Mouse (Mus musculus): ENCODE results near the gene Secisbp2l. TPM values are rescaled to one million over a fixed set of nuclear protein-coding genes. Genes with fewer than 3 reads are reported as not detected.
A peak's percentile ranks its signal among the peaks of the same experiment; 100 is the strongest.

Gene Secisbp2l
- polyA plus RNA-seq, 1 experiment from 2014 or later = 16.2 TPM

GRCm38 (mm10) chr2:125778380-125778779, 4.3 kb downstream of the Secisbp2l start:
- H3K36me3 ChIP-seq = peaks cover 21% of the 10 kb centered on the region
- H3K9me3 ChIP-seq (replicated peaks) = no peaks in the 10 kb centered on the region
- no peak overlapping the region for H3K27ac ChIP-seq
- 88% methylated on average over 12 of the region's 12 CpGs for WGBS
- DNase-seq (ENCODE audit: low spot score) = no peak
- no peak overlapping the region for H3K4me3 ChIP-seq
- H3K4me1 ChIP-seq = peaks cover 21% of the 10 kb centered on the region
- no peaks in the 10 kb centered on the region for H3K27me3 ChIP-seq (ENCODE audit: low read depth, poor library complexity, severe bottlenecking)

GRCm38 (mm10) chr2:125777018-125777417, 5.7 kb downstream of the Secisbp2l start:
- Histone ChIP-seq H3K36me3 (peaks cover 26% of the 10 kb centered on the region), H3K27me3 (ENCODE audit: low read depth, poor library complexity, severe bottlenecking) (no peaks in the 10 kb centered on the region), H3K9me3 (replicated peaks) (no peaks in the 10 kb centered on the region), H3K4me1 (peaks cover 14% of the 10 kb centered on the region), H3K4me3 (no peak overlapping the region), H3K27ac (no peak overlapping the region)
- no peak for DNase-seq (ENCODE audit: low spot score)
- 97% methylated on average over 3 of the region's 3 CpGs for WGBS

DNA sequence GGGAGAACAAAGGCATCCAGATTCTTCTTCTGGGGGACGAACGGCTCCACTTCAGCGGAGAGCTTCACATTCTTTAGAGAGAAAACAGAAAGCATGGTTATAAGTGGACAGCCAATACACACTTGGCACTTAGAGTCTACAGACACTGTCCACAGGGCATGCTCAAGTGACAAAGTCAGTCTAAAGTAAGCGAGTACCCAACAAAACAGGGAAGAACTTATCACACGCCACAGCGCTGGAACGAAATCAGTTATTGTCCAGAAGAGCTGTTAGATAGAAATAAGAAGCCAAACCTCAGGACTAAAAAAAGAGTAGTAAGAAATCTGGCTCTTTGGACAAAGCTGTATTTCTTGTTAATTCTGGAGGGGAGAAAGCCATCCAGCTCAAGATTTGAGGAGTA, 7.0 kb downstream of the Secisbp2l start:
- H3K27me3 ChIP-seq (ENCODE audit: low read depth, poor library complexity, severe bottlenecking) = no peaks in the 10 kb centered on the region
- peaks cover 38% of the 10 kb centered on the region for H3K36me3 ChIP-seq
- H3K4me3 ChIP-seq = no peak overlapping the region
- H3K27ac ChIP-seq = no peak overlapping the region
- WGBS = 91% methylated on average over 7 of the region's 7 CpGs
- H3K9me3 ChIP-seq (replicated peaks) = no peaks in the 10 kb centered on the region
- no peak for DNase-seq (ENCODE audit: low spot score)
- 0 out of 2 replicates have a peak, but pooled peaks cover 3% of the 10 kb centered on the region for H3K4me1 ChIP-seq

- Histone ChIP-seq H3K27me3 (ENCODE audit: low read depth, poor library complexity, severe bottlenecking) (no peaks in the 10 kb centered on the region), H3K36me3 (peaks cover 45% of the 10 kb centered on the region), H3K27ac (no peak overlapping the region), H3K9me3 (replicated peaks) (no peaks in the 10 kb centered on the region), H3K4me3 (no peak overlapping the region), H3K4me1 (no peaks in the 10 kb centered on the region)
- no peak for DNase-seq (ENCODE audit: low spot score)
- 94% methylated on average over 4 of the region's 4 CpGs for WGBS
These were observed 7.8 kb downstream of the Secisbp2l start for GRCm38 (mm10) chr2:125774846-125775245.

DNA sequence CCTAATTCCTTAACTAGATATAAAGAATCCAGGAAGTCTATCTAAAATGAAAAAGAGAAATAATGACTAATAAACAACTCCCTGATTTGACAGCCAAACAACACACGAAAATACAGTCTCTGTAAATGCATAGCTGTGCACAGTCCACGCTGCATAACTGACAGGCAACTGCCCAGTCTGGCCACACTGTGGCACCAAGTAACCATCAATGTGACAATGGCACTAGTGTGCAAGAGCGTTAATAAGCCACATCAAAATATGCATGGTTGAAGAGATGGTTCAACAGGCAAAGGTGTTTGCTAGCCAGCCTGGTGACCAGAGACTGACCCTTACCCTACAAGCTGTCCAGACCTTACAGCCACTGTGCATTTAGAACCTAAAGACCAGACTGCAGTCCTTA, 17.6 kb downstream of the Secisbp2l start:
- Histone ChIP-seq H3K36me3 (peaks cover 88% of the 10 kb centered on the region), H3K27me3 (ENCODE audit: low read depth, poor library complexity, severe bottlenecking) (no peaks in the 10 kb centered on the region), H3K27ac (no peak overlapping the region), H3K9me3 (replicated peaks) (no peaks in the 10 kb centered on the region), H3K4me1 (no peaks in the 10 kb centered on the region), H3K4me3 (no peak overlapping the region)
- no peak for DNase-seq (ENCODE audit: low spot score)
- 89% methylated on average over 3 of the region's 3 CpGs for WGBS

DNA sequence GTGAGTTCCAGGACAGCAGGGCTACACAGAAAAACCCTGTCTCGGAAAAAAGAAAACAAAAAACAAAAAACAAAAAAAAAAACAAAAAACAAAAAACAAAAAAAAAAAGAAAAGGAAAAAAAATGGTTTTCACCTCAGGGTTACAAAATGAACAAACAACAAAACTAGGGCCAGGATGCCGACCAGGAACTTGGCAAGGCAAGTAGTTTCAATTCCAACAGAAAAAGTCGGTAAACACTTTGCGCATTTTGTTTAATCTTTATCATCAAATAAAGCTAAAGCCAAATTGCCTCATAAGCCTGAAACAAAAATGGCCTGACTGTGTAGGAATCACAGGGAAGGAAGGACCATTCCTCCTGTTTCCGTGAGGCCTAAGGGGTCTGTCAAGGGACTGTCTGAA, 18.1 kb downstream of the Secisbp2l start:
- H3K27ac ChIP-seq = no peak overlapping the region
- H3K27me3 ChIP-seq (ENCODE audit: low read depth, poor library complexity, severe bottlenecking) = no peaks in the 10 kb centered on the region
- H3K9me3 ChIP-seq (replicated peaks) = no peaks in the 10 kb centered on the region
- no peak for DNase-seq (ENCODE audit: low spot score)
- peaks cover 88% of the 10 kb centered on the region for H3K36me3 ChIP-seq
- H3K4me3 ChIP-seq = no peak overlapping the region
- H3K4me1 ChIP-seq = no peaks in the 10 kb centered on the region
- whole genome bisulfite sequencing = 95% methylated on average over 5 of the region's 5 CpGs

- WGBS = 97% methylated on average over 2 of the region's 2 CpGs
- no peak overlapping the region for H3K4me3 ChIP-seq
- peaks cover 95% of the 10 kb centered on the region for H3K36me3 ChIP-seq
- no peak overlapping the region for H3K27ac ChIP-seq
- no peaks in the 10 kb centered on the region for H3K27me3 ChIP-seq (ENCODE audit: low read depth, poor library complexity, severe bottlenecking)
- H3K4me1 ChIP-seq = no peaks in the 10 kb centered on the region
- DNase-seq (ENCODE audit: low spot score) = no peak
- no peaks in the 10 kb centered on the region for H3K9me3 ChIP-seq (replicated peaks)
These were observed 33.3 kb downstream of the Secisbp2l start for GRCm38 (mm10) chr2:125749330-125749729.

GRCm38 (mm10) chr2:125739338-125739737, 43.3 kb downstream of the Secisbp2l start:
- WGBS = 83% methylated on average over 6 of the region's 6 CpGs
- peaks cover 57% of the 10 kb centered on the region for H3K36me3 ChIP-seq

DNA sequence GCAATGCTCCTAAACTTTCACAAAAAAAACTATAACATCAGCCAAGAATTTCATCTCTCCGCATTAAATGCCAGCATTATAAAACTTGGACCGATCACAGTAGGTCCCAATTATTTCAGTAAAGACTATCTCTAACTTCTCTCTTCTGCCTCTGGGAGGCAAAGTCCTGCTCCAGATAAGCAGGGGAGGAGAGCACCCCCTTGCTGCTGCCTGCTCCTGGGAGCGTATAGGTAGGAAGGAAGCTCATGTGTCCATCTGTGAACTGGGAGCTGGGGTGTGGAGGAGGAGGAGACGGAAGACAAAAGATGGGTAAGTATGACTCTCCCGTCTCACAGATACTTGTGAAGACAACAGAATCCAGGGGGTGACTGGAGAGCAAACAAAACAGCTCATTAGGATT, 44.0 kb downstream of the Secisbp2l start:
- H3K27me3 ChIP-seq (ENCODE audit: low read depth, poor library complexity, severe bottlenecking) = no peaks in the 10 kb centered on the region
- H3K4me3 ChIP-seq = no peak overlapping the region
- no peak for DNase-seq (ENCODE audit: low spot score)
- H3K27ac ChIP-seq = no peak overlapping the region
- WGBS = 78% methylated on average over 5 of the region's 5 CpGs
- peaks cover 10% of the 10 kb centered on the region; the same call in 1 of the 2 replicates for H3K4me1 ChIP-seq
- H3K36me3 ChIP-seq = peaks cover 51% of the 10 kb centered on the region
- H3K9me3 ChIP-seq (replicated peaks) = no peaks in the 10 kb centered on the region

More at GRCm38 (mm10) chr2:125739338-125739737, 43.3 kb downstream of the Secisbp2l start:
- H3K27me3 ChIP-seq (ENCODE audit: low read depth, poor library complexity, severe bottlenecking) = no peaks in the 10 kb centered on the region
- peaks cover 5% of the 10 kb centered on the region; the same call in 1 of the 2 replicates for H3K4me1 ChIP-seq
- H3K4me3 ChIP-seq = no peak overlapping the region
- no peak overlapping the region for H3K27ac ChIP-seq
- DNase-seq (ENCODE audit: low spot score) = no peak
- H3K9me3 ChIP-seq (replicated peaks) = no peaks in the 10 kb centered on the region

GRCm38 (mm10) chr2:125736025-125736343, 46.7 kb downstream of the Secisbp2l start:
- Histone ChIP-seq H3K36me3 (peaks cover 26% of the 10 kb centered on the region), H3K4me3 (no peak overlapping the region), H3K27me3 (ENCODE audit: low read depth, poor library complexity, severe bottlenecking) (0 out of 2 replicates have a peak, but pooled peaks cover under 1% of the 10 kb centered on the region), H3K4me1 (peaks cover 27% of the 10 kb centered on the region), H3K9me3 (replicated peaks) (no peaks in the 10 kb centered on the region), H3K27ac (no peak overlapping the region)
- no peak for DNase-seq (ENCODE audit: low spot score)

DNA sequence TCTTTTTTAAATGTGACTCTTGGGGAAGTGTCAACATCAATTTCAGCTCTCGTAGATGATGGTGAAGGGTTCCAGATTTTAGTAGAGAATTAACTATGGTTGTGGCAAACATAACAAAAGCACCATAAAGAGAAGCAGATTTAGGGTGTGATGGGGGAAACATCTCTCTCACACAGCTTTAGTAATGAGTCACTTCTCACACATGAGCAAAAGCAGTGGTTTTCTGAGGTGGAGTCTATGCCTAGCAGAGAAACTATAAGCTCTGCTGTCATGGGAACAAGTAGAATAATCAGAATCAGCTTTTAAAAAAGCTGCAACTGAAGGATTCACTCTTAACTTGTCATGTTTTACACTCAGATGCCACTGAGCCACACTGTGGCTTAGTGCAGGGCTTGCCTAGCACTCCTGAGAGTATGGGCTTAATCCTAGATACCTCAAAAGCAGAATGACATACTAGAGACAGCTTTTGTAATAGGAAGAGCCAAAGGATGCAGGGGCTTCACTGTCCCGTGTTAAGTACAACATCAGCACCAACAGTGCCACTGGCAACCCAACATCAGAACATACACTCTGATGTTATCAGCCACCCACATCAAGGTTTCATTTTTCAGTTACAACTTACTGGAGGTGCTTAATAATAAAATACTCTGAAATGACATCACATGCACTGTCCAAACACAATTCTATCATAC, 47.2 kb downstream of the Secisbp2l start:
- Histone ChIP-seq H3K4me3 (no peak overlapping the region), H3K9me3 (replicated peaks) (no peaks in the 10 kb centered on the region), H3K36me3 (peaks cover 21% of the 10 kb centered on the region), H3K4me1 (peaks cover 27% of the 10 kb centered on the region), H3K27ac (no peak overlapping the region), H3K27me3 (ENCODE audit: low read depth, poor library complexity, severe bottlenecking) (0 out of 2 replicates have a peak, but pooled peaks cover 5% of the 10 kb centered on the region)
- DNase-seq (ENCODE audit: low spot score) = no peak
- WGBS = 81% methylated on average over 2 of the region's 2 CpGs

GRCm38 (mm10) chr2:125734741-125735140, 47.9 kb downstream of the Secisbp2l start:
- H3K27ac ChIP-seq = no peak overlapping the region
- H3K9me3 ChIP-seq (replicated peaks) = no peaks in the 10 kb centered on the region
- 0 out of 2 replicates have a peak, but pooled peaks cover 5% of the 10 kb centered on the region for H3K27me3 ChIP-seq (ENCODE audit: low read depth, poor library complexity, severe bottlenecking)
- H3K36me3 ChIP-seq = peaks cover 14% of the 10 kb centered on the region
- DNase-seq (ENCODE audit: low spot score) = no peak
- H3K4me3 ChIP-seq = no peak overlapping the region
- peaks cover 27% of the 10 kb centered on the region for H3K4me1 ChIP-seq

DNA sequence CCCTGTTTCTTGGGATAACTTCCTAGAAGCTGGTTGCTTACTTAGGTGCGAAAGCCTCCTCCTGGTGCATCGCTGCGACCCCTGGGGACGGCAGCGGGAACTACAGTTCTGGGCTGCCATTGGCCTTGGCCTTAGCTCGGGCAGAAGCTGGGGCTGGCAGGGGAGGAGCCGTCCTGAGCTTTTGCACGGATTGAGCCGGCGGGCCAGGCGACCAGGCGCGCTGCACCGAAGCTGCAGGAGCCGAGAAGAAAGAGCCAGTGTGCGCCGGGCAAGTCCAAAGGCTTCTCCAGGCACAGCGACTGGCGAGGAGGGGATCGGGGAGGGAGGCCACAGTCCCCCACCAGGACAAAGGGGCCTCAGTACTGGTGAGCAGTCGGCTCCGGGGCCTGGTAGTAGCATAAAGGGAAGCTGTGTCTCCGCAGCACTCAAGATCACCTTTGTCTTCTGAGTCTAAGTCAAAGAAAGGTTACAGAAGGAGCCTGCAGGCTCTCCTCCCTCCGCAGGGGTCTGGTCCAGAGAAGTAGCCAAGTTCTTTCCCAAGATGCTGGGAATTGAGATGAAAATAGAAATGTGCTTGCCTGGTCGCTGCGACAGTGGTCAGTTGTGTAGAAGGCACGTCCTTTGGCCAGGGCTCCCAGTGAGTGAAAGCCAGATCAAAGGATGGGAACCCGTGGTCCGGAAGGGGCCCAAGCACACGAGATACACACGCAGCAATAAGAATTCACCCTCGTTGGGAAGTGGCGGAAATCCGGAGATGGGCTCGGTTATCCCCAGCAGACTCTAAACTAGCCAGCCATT, 50.7 kb downstream of the Secisbp2l start:
- WGBS = 5% methylated on average over 35 of the region's 35 CpGs
- H3K4me3 ChIP-seq = peak overlapping the region; percentile 55
- H3K36me3 ChIP-seq = no peaks in the 10 kb centered on the region
- peak overlapping the region; percentile 92 for H3K27ac ChIP-seq
- no peaks in the 10 kb centered on the region for H3K9me3 ChIP-seq (replicated peaks)
- peaks cover 27% of the 10 kb centered on the region for H3K4me1 ChIP-seq
- H3K27me3 ChIP-seq (ENCODE audit: low read depth, poor library complexity, severe bottlenecking) = peaks cover 14% of the 10 kb centered on the region
- peak; percentile 96 for DNase-seq (ENCODE audit: low spot score)
